Mouse (Mus musculus) cortical plate, adult 2 months (tissue): ENCODE results near the gene Fxyd2.

Experiments used
- CTCF ChIP-seq: fragments of 200-500 bp; IDR thresholded peaks from 2 replicates; pipeline ENCODE4 v1.5.1; 2011; ENCODE audit warnings: mild to moderate bottlenecking, control low read depth, low read length; ENCODE audit not compliant: insufficient read depth; ENCODE audit errors: extremely low read depth
- POLR2A ChIP-seq: fragments of 200-500 bp; IDR thresholded peaks from 2 replicates; pipeline ENCODE4 v1.6.1; 2011; ENCODE audit warnings: mild to moderate bottlenecking, low read length, control low read depth; ENCODE audit not compliant: insufficient read depth; ENCODE audit errors: extremely low read depth

DNA sequence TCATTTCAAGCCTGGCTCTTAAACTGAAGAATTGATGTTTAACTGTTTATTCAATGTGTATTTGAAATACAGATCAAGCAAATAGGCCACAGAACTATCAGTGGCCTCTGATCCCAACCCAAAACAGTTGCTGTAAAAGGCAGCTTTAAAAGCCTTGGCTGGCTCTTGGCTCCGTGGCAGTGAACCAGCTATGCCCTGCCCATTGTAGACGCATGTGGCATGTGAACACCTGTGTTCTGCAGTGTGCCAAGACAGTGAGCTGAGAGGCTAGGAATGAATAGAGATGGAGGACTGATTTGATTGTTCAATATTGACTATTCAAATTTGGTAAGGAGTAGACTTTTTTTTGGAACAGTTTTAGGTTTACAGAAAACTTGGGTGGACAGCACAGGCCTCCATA, 22.6 kb upstream of the Fxyd2 start:
- TF ChIP-seq CTCF = no peak
- no peak for TF ChIP-seq POLR2A
